Mouse (Mus musculus) embryonic facial prominence, embryonic 12.5 days (tissue): ENCODE measurements around the gene Trp53inp2. TPM values are rescaled to one million over a fixed set of nuclear protein-coding genes. Genes with fewer than 3 reads are reported as not detected.

Source experiments
- ATAC-seq: fragments of 200-750 bp; cut with Nextera tagmentation; 2 replicates; pipeline ENCODE4 v1.8.0; 2017; ENCODE audit not compliant: insufficient number of reproducible peaks, insufficient read depth, low FRiP score, low TSS enrichment
- H3K27ac ChIP-seq: fragments of 300-500 bp; sonication (generic); 2 replicates; pipeline ENCODE4 v1.5.1; 2016; ENCODE audit warnings: mild to moderate bottlenecking
- H3K27me3 ChIP-seq: fragments of 300-500 bp; sonication (generic); 2 replicates; pipeline ENCODE4 v1.6.1; 2016; ENCODE audit warnings: mild to moderate bottlenecking, moderate library complexity
- H3K36me3 ChIP-seq: fragments of 300-500 bp; sonication (generic); 2 replicates; pipeline ENCODE4 v1.6.1; 2016; ENCODE audit warnings: mild to moderate bottlenecking
- H3K4me1 ChIP-seq: fragments of 300-500 bp; sonication (generic); 2 replicates; pipeline ENCODE4 v1.6.1; 2016
- H3K4me2 ChIP-seq: fragments of 300-500 bp; sonication (generic); replicated peaks from 2 replicates; pipeline ENCODE4 v1.6.1; 2016; ENCODE audit warnings: mild to moderate bottlenecking, moderate library complexity
- H3K4me3 ChIP-seq: fragments of 300-500 bp; sonication (generic); 2 replicates; pipeline ENCODE4 v1.5.1; 2016; ENCODE audit warnings: mild to moderate bottlenecking
- H3K9ac ChIP-seq: fragments of 300-500 bp; sonication (generic); 2 replicates; pipeline ENCODE4 v1.6.1; 2016; ENCODE audit warnings: mild to moderate bottlenecking, moderate library complexity
- H3K9me3 ChIP-seq: fragments of 300-500 bp; sonication (generic); 2 replicates; pipeline ENCODE4 v1.6.1; 2016; ENCODE audit warnings: mild to moderate bottlenecking, moderate library complexity
- WGBS: fragments of 180-500 bp; shearing (Covaris S2); methylation state at CpG from one replicate; pipeline ENCODE4 v1.1.7; 2016; 5-methylcytosine and 5-hydroxymethylcytosine counted together
- polyA plus RNA-seq: library from polyadenylated mRNA; unstranded; fragments of >200 nt; fragmentation: Nextera tagmentation; extraction: Ambion mirVana; gene quantifications from 2 replicates; pipeline ENCODE4 v1.2.1, GENCODE M21; 2016

Gene Trp53inp2
- polyA plus RNA-seq, 1 experiment from 2014 or later = 31.4 TPM

GRCm38 (mm10) chr2:155385731-155386533, 5.1 kb downstream of the Trp53inp2 start:
- peaks cover 34% of the 10 kb centered on the region for H3K4me1 ChIP-seq
- H3K4me2 ChIP-seq = 0 out of 2 replicates have a peak overlapping the region, but pooled peaks have one; percentile 1
- H3K36me3 ChIP-seq = peaks cover 23% of the 10 kb centered on the region
- H3K9me3 ChIP-seq = no peaks in the 10 kb centered on the region
- no peaks in the 10 kb centered on the region; the same call in 1 of the 2 replicates for H3K27me3 ChIP-seq
- no peak for ATAC-seq
- WGBS = 59% methylated on average over 18 of the region's 18 CpGs
- H3K27ac ChIP-seq = no peak overlapping the region
- no peak overlapping the region for H3K4me3 ChIP-seq
- H3K9ac ChIP-seq = no peak overlapping the region

DNA sequence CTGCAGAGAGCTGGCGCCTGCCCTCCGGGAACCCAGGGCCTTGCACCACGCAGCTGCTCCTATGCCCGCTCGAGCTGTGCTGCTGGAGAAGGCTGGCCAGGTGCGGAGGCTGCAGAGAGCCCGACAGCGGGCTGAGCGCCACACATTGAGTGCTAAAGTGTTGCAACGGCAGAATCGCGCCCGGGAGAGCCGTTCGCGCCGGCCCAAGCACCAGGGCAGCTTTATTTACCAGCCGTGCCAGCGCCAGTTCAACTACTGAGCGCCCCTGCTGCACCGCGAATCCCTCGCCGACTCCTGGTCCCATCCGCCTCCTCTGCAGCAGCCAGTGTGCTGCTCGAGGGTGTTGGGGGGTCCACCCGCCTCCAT, 5.7 kb downstream of the Trp53inp2 start:
- 17% methylated on average over 27 of the region's 27 CpGs for WGBS
- Histone ChIP-seq H3K4me2 (0 out of 2 replicates have a peak overlapping the region, but pooled peaks have one; percentile 1), H3K9me3 (no peaks in the 10 kb centered on the region), H3K4me3 (no peak overlapping the region), H3K9ac (no peak overlapping the region), H3K36me3 (peaks cover 28% of the 10 kb centered on the region), H3K27me3 (no peaks in the 10 kb centered on the region; the same call in 1 of the 2 replicates), H3K4me1 (peaks cover 32% of the 10 kb centered on the region), H3K27ac (no peak overlapping the region)
- no peak for ATAC-seq

DNA sequence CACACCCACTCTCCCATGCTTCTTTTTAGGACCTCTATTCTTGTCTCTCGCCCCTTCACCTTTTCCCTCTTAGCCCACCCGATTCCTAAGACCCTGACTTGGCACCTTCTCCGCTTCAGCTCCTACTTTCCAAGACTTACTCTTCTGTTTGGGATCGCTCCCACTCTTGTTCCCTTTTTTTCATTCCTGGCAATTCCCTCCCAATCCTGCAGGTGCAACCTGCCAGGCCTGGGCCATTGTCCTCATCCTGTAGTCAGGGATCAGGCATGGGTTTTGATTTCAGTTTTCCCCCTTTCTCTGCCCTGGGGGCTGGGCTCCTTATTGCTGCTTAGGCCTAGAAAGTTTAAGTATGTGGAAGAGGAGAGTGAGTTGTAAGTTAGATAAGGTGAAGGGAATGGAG, 6.2 kb downstream of the Trp53inp2 start:
- peaks cover 32% of the 10 kb centered on the region for H3K4me1 ChIP-seq
- 0 out of 2 replicates have a peak overlapping the region, but pooled peaks have one; percentile 10 for H3K9ac ChIP-seq
- H3K9me3 ChIP-seq = no peaks in the 10 kb centered on the region
- no peak overlapping the region for H3K27ac ChIP-seq
- no peak for ATAC-seq
- no peak overlapping the region for H3K4me2 ChIP-seq
- 57% methylated on average over 4 of the region's 4 CpGs for WGBS
- H3K36me3 ChIP-seq = peaks cover 28% of the 10 kb centered on the region
- no peaks in the 10 kb centered on the region; the same call in 1 of the 2 replicates for H3K27me3 ChIP-seq
- H3K4me3 ChIP-seq = no peak overlapping the region

DNA sequence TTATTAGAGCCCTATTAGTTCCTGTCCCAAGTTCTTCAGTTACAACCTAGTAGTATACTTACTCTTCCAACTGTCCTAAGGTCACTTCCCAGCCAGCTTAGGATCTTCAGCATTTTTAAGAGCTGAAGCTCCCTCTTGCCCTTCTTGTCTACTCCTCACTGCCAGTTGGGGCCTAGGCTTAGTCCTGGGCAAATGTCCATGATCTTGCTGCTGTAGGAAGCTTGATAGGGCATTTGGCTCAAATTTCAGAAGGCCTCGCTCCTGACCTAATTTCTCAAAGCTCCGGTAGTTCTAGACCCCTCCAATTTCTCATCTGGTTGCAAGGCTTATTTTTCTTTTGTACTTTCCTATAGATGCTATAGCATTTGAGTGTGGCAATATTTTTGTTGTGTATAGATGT, 7.7 kb downstream of the Trp53inp2 start:
- no peak overlapping the region for H3K4me2 ChIP-seq
- H3K27me3 ChIP-seq = no peaks in the 10 kb centered on the region; the same call in 1 of the 2 replicates
- H3K4me1 ChIP-seq = peaks cover 17% of the 10 kb centered on the region; the same call in 1 of the 2 replicates
- H3K9me3 ChIP-seq = no peaks in the 10 kb centered on the region
- H3K36me3 ChIP-seq = peaks cover 28% of the 10 kb centered on the region
- H3K4me3 ChIP-seq = no peak overlapping the region
- 82% methylated on average over 2 of the region's 2 CpGs for WGBS
- H3K27ac ChIP-seq = no peak overlapping the region
- no peak for ATAC-seq
- no peak overlapping the region for H3K9ac ChIP-seq

GRCm38 (mm10) chr2:155394586-155394985, 13.7 kb downstream of the Trp53inp2 start:
- WGBS = 29% methylated on average over 5 of the region's 5 CpGs
- no peaks in the 10 kb centered on the region for H3K9me3 ChIP-seq
- no peak overlapping the region for H3K9ac ChIP-seq
- no peaks in the 10 kb centered on the region for H3K27me3 ChIP-seq
- H3K4me1 ChIP-seq = no peaks in the 10 kb centered on the region
- no peak overlapping the region for H3K27ac ChIP-seq
- ATAC-seq = no peak
- H3K4me2 ChIP-seq = no peak overlapping the region
- H3K36me3 ChIP-seq = peaks cover 37% of the 10 kb centered on the region
- no peak overlapping the region for H3K4me3 ChIP-seq

- Histone ChIP-seq H3K4me3 (no peak overlapping the region), H3K36me3 (peaks cover 39% of the 10 kb centered on the region), H3K27ac (no peak overlapping the region), H3K4me1 (no peaks in the 10 kb centered on the region), H3K4me2 (no peak overlapping the region), H3K9ac (no peak overlapping the region), H3K9me3 (no peaks in the 10 kb centered on the region), H3K27me3 (no peaks in the 10 kb centered on the region)
- ATAC-seq = no peak
Measured at GRCm38 (mm10) chr2:155400276-155400675, 19.4 kb downstream of the Trp53inp2 start.

DNA sequence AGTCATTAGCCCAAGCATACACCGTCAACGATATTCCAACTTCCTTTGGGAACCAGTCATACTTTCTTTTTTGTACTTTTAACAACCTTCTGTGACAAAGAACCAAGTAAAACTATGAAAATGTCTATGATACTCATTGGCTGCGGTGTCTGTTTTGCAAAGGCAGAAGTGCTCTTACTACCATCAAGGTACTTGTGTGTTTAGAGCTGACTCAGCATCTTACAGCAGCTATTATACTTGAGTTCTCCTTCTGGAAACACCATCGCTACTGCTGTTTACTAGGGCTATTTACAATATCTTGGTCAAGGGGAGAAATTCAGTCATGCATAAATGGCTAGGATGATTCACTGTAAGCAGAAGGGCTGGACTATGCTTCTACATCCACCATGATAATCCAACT, 21.1 kb downstream of the Trp53inp2 start:
- Histone ChIP-seq H3K4me2 (no peak overlapping the region), H3K9me3 (no peaks in the 10 kb centered on the region), H3K36me3 (peaks cover 45% of the 10 kb centered on the region), H3K9ac (no peak overlapping the region), H3K27ac (no peak overlapping the region), H3K27me3 (no peaks in the 10 kb centered on the region), H3K4me3 (no peak overlapping the region), H3K4me1 (no peaks in the 10 kb centered on the region)
- no peak for ATAC-seq
- WGBS = 98% methylated on average over 4 of the region's 4 CpGs

DNA sequence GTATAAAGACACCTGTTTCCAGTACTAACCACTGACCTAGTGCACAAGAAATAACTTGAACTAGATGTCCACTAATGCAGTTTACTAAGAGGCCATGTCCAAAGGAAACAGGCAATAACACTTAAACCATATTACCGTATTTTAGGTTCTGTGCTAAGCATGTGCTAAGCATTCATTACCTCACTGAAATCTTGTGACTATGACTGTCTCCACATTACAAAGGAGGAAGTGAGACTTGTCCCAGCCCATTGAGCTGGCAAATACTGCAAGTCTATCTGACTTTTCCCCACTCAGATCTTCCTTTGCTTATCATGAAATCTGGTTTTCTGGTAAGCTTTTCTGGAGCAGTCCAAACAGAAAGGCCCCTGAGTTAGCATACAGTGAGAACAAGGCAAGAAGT, 23.8 kb downstream of the Trp53inp2 start:
- H3K9ac ChIP-seq = no peak overlapping the region
- no peaks in the 10 kb centered on the region for H3K27me3 ChIP-seq
- no peak for ATAC-seq
- H3K27ac ChIP-seq = no peak overlapping the region
- no peaks in the 10 kb centered on the region for H3K9me3 ChIP-seq
- WGBS = 80% methylated on average over 1 of the region's 1 CpGs
- H3K36me3 ChIP-seq = peaks cover 49% of the 10 kb centered on the region
- no peak overlapping the region for H3K4me2 ChIP-seq
- H3K4me3 ChIP-seq = no peak overlapping the region
- no peaks in the 10 kb centered on the region for H3K4me1 ChIP-seq

- H3K9me3 ChIP-seq = no peaks in the 10 kb centered on the region
- H3K27ac ChIP-seq = no peak overlapping the region
- WGBS = 88% methylated on average over 2 of the region's 2 CpGs
- H3K36me3 ChIP-seq = peaks cover 38% of the 10 kb centered on the region
- H3K9ac ChIP-seq = no peak overlapping the region
- H3K4me2 ChIP-seq = no peak overlapping the region
- H3K4me3 ChIP-seq = no peak overlapping the region
- no peaks in the 10 kb centered on the region for H3K4me1 ChIP-seq
- no peak for ATAC-seq
- H3K27me3 ChIP-seq = no peaks in the 10 kb centered on the region
Measured at GRCm38 (mm10) chr2:155420911-155421310, 40.1 kb downstream of the Trp53inp2 start.

DNA sequence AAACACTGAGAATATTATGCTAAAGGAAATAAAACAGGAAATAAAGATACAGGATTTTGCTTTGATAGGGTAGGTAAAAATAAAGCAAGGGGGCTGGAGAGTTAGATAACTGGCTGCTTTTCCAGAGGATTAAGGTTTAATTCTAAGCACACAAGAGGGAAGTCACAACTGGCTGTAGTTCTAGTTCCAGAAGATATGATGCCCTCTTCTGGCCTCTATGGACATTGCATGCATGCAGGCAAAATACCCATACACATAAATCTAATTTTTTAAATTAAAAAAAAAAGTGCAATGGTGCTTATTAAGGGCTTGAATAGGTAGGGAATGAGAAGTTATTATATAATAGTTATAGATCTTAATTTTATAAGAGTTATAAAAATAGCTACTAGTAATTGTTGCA, 55.6 kb downstream of the Trp53inp2 start:
- Histone ChIP-seq H3K4me2 (no peak overlapping the region), H3K4me1 (no peaks in the 10 kb centered on the region), H3K9me3 (no peaks in the 10 kb centered on the region), H3K27ac (no peak overlapping the region), H3K9ac (no peak overlapping the region), H3K36me3 (peaks cover 31% of the 10 kb centered on the region), H3K4me3 (no peak overlapping the region), H3K27me3 (no peaks in the 10 kb centered on the region)
- no peak for ATAC-seq
